Mouse (Mus musculus) midbrain, embryonic 14.5 days (tissue): ENCODE measurements around the gene Car4. TPM values are rescaled to one million over a fixed set of nuclear protein-coding genes. Genes with fewer than 3 reads are reported as not detected.

ENCODE experiments used
- ATAC-seq: fragments of 200-750 bp; cut with Nextera tagmentation; 2 replicates; pipeline ENCODE4 v1.8.0; 2017; ENCODE audit warnings: moderate number of reproducible peaks, moderate library complexity; ENCODE audit not compliant: low FRiP score, low TSS enrichment
- DNase-seq: peaks from one replicate; pipeline ENCODE4 v3.0.0-alpha.2; 2015
- H3K27ac ChIP-seq: fragments of 300-500 bp; sonication (generic); replicated peaks from 2 replicates; pipeline ENCODE4 v1.5.1; 2014; ENCODE audit warnings: mild to moderate bottlenecking, low read depth, low read length, moderate library complexity
- H3K27me3 ChIP-seq: fragments of 300-500 bp; sonication (generic); 2 replicates; pipeline ENCODE4 v1.6.1; 2014; ENCODE audit warnings: low read length, control low read depth, mixed read lengths; ENCODE audit not compliant: control insufficient read depth, insufficient read depth
- H3K36me3 ChIP-seq: fragments of 300-500 bp; sonication (generic); 2 replicates; pipeline ENCODE4 v1.6.1; 2014; ENCODE audit warnings: low read length, control low read depth; ENCODE audit not compliant: control insufficient read depth, insufficient read depth
- H3K4me1 ChIP-seq: fragments of 300-500 bp; sonication (generic); 2 replicates; pipeline ENCODE4 v1.6.1; 2014; ENCODE audit warnings: mild to moderate bottlenecking, antibody characterized with exemption, low read length, control low read depth; ENCODE audit not compliant: control insufficient read depth, insufficient read depth
- H3K4me2 ChIP-seq: fragments of 300-500 bp; sonication (generic); 2 replicates; pipeline ENCODE4 v1.6.1; 2014; ENCODE audit warnings: mild to moderate bottlenecking, low read length, moderate library complexity
- H3K4me3 ChIP-seq: fragments of 300-500 bp; sonication (generic); replicated peaks from 2 replicates; pipeline ENCODE4 v1.5.1; 2014; ENCODE audit warnings: low read depth, low read length
- H3K9ac ChIP-seq: fragments of 300-500 bp; sonication (generic); replicated peaks from 2 replicates; pipeline ENCODE4 v1.6.1; 2014; ENCODE audit warnings: mild to moderate bottlenecking, low read length, moderate library complexity
- H3K9me3 ChIP-seq: fragments of 300-500 bp; sonication (generic); 2 replicates; pipeline ENCODE4 v1.6.1; 2016; ENCODE audit warnings: low read length, control low read depth, mixed read lengths; ENCODE audit not compliant: control insufficient read depth
- WGBS: fragments of 180-500 bp; shearing (Covaris S2); extraction: QIAGEN DNeasy Blood & Tissue Kit; methylation state at CpG from one replicate; pipeline ENCODE4 v1.1.7; 2014; 5-methylcytosine and 5-hydroxymethylcytosine counted together
- polyA plus RNA-seq: library from polyadenylated mRNA; unstranded; fragments of >200 nt; fragmentation: Nextera tagmentation; extraction: Ambion mirVana; gene quantifications from 2 replicates; pipeline ENCODE4 v1.2.1, GENCODE M21; 2014

Car4 gene
- polyA plus RNA-seq, 1 experiment from 2014 or later = 5.2 TPM

DNA sequence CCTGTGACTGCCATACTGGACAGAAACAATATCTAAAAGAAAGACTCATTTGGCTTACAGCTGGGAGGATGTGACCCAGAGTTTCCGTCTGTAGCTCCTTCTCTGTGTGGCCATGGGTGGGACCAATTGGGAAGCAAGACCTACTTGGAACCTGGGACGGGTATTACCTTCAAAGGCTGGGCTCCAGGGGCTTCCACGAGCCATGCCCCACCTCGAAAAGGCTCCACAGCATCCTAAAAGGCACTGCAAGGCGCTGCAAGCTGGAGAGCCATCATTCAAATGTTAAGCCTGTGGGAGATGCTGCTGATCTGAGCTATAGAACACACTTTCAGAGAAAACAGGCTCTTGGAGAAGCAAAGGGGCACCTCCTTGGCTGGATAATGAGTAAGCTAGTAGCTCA is 16.1 kb downstream of the Car4 start:
- H3K27ac ChIP-seq = no peak overlapping the region
- ATAC-seq = no peak
- no peak overlapping the region for H3K9ac ChIP-seq
- H3K4me3 ChIP-seq = no peak overlapping the region
- H3K9me3 ChIP-seq = no peaks in the 10 kb centered on the region
- no peak for DNase-seq
- no peaks in the 10 kb centered on the region for H3K4me1 ChIP-seq
- H3K27me3 ChIP-seq = no peaks in the 10 kb centered on the region
- WGBS = 59% methylated on average over 5 of the region's 5 CpGs
- H3K4me2 ChIP-seq = no peak overlapping the region
- H3K36me3 ChIP-seq = no peaks in the 10 kb centered on the region

- H3K4me3 ChIP-seq = no peak overlapping the region
- WGBS = 69% methylated on average over 7 of the region's 7 CpGs
- no peaks in the 10 kb centered on the region for H3K4me1 ChIP-seq
- no peak overlapping the region for H3K9ac ChIP-seq
- no peak overlapping the region for H3K4me2 ChIP-seq
- H3K27ac ChIP-seq = no peak overlapping the region
- H3K9me3 ChIP-seq = no peaks in the 10 kb centered on the region
- H3K27me3 ChIP-seq = no peaks in the 10 kb centered on the region
- H3K36me3 ChIP-seq = no peaks in the 10 kb centered on the region
- ATAC-seq (no peak), DNase-seq (no peak)
Measured at GRCm38 (mm10) chr11:84974582-84974981, 17.0 kb downstream of the Car4 start.

GRCm38 (mm10) chr11:84976706-84977105 is 19.1 kb downstream of the Car4 start:
- WGBS = 83% methylated on average over 3 of the region's 3 CpGs
- H3K36me3 ChIP-seq = no peaks in the 10 kb centered on the region

GRCm38 (mm10) chr11:84977385-84977952 is 19.9 kb downstream of the Car4 start:
- Histone ChIP-seq H3K9me3 (no peaks in the 10 kb centered on the region), H3K27ac (no peak overlapping the region)
- ATAC-seq = no peak

More at GRCm38 (mm10) chr11:84976706-84977105, 19.1 kb downstream of the Car4 start:
- Histone ChIP-seq H3K27me3 (no peaks in the 10 kb centered on the region), H3K4me2 (no peak overlapping the region), H3K4me3 (no peak overlapping the region), H3K4me1 (no peaks in the 10 kb centered on the region), H3K27ac (no peak overlapping the region), H3K9me3 (no peaks in the 10 kb centered on the region), H3K9ac (no peak overlapping the region)
- no peak for DNase-seq
- no peak for ATAC-seq

GRCm38 (mm10) chr11:84978113-84978512 is 20.5 kb downstream of the Car4 start:
- Histone ChIP-seq H3K4me1 (no peaks in the 10 kb centered on the region), H3K4me2 (no peak overlapping the region), H3K9me3 (no peaks in the 10 kb centered on the region), H3K36me3 (no peaks in the 10 kb centered on the region), H3K9ac (no peak overlapping the region), H3K4me3 (no peak overlapping the region), H3K27ac (no peak overlapping the region), H3K27me3 (no peaks in the 10 kb centered on the region)
- peak; percentile 61 for DNase-seq
- ATAC-seq = no peak
- 47% methylated on average over 2 of the region's 2 CpGs for WGBS

More at GRCm38 (mm10) chr11:84977385-84977952, 19.9 kb downstream of the Car4 start:
- 84% methylated on average over 3 of the region's 3 CpGs for WGBS
- H3K27me3 ChIP-seq = no peaks in the 10 kb centered on the region
- no peaks in the 10 kb centered on the region for H3K4me1 ChIP-seq
- no peaks in the 10 kb centered on the region for H3K36me3 ChIP-seq
- no peak overlapping the region for H3K4me2 ChIP-seq
- H3K9ac ChIP-seq = no peak overlapping the region
- DNase-seq = no peak
- no peak overlapping the region for H3K4me3 ChIP-seq

GRCm38 (mm10) chr11:84979351-84979750 is 21.8 kb downstream of the Car4 start:
- Histone ChIP-seq H3K36me3 (no peaks in the 10 kb centered on the region), H3K4me3 (no peak overlapping the region), H3K9me3 (no peaks in the 10 kb centered on the region), H3K9ac (no peak overlapping the region), H3K4me2 (no peak overlapping the region), H3K27ac (no peak overlapping the region), H3K4me1 (no peaks in the 10 kb centered on the region), H3K27me3 (no peaks in the 10 kb centered on the region)
- whole genome bisulfite sequencing = 53% methylated on average over 1 of the region's 1 CpGs
- DNase-seq (no peak), ATAC-seq (no peak)

- no peaks in the 10 kb centered on the region for H3K27me3 ChIP-seq
- H3K9me3 ChIP-seq = no peaks in the 10 kb centered on the region
- H3K27ac ChIP-seq = no peak overlapping the region
- ATAC-seq (no peak), DNase-seq (no peak)
- no peak overlapping the region for H3K4me3 ChIP-seq
- H3K36me3 ChIP-seq = peaks cover 5% of the 10 kb centered on the region
- H3K4me1 ChIP-seq = no peaks in the 10 kb centered on the region
- H3K4me2 ChIP-seq = no peak overlapping the region
- WGBS = 90% methylated on average over 2 of the region's 2 CpGs
- H3K9ac ChIP-seq = no peak overlapping the region
Measured at GRCm38 (mm10) chr11:84980697-84981096, 23.1 kb downstream of the Car4 start.

GRCm38 (mm10) chr11:84985421-84985820 is 27.8 kb downstream of the Car4 start:
- Histone ChIP-seq H3K4me3 (no peak overlapping the region), H3K9me3 (no peaks in the 10 kb centered on the region), H3K27me3 (no peaks in the 10 kb centered on the region), H3K9ac (no peak overlapping the region), H3K27ac (no peak overlapping the region), H3K4me2 (no peak overlapping the region), H3K36me3 (peaks cover 42% of the 10 kb centered on the region), H3K4me1 (no peaks in the 10 kb centered on the region)
- WGBS = 92% methylated on average over 6 of the region's 6 CpGs
- DNase-seq = no peak
- ATAC-seq = no peak

- no peak for DNase-seq
- no peak for ATAC-seq
- no peaks in the 10 kb centered on the region for H3K4me1 ChIP-seq
- H3K4me3 ChIP-seq = no peak overlapping the region
- no peak overlapping the region for H3K9ac ChIP-seq
- H3K4me2 ChIP-seq = no peak overlapping the region
- peaks cover 66% of the 10 kb centered on the region for H3K36me3 ChIP-seq
- 96% methylated on average over 3 of the region's 3 CpGs for WGBS
- no peak overlapping the region for H3K27ac ChIP-seq
- no peaks in the 10 kb centered on the region for H3K27me3 ChIP-seq
- H3K9me3 ChIP-seq = no peaks in the 10 kb centered on the region
Measured at GRCm38 (mm10) chr11:84988341-84988919, 30.8 kb downstream of the Car4 start.
